Mouse (Mus musculus) limb, embryonic 12.5 days (tissue): ENCODE data around the gene Nim1k. TPM values are rescaled to one million over a fixed set of nuclear protein-coding genes. Genes with fewer than 3 reads are reported as not detected.
A peak's percentile ranks its signal among the peaks of the same experiment; 100 is the strongest.

Experiments
- ATAC-seq: fragments of 200-750 bp; cut with Nextera tagmentation; 2 replicates; pipeline ENCODE4 v1.8.0; 2017; ENCODE audit warnings: low read depth, moderate TSS enrichment; ENCODE audit not compliant: insufficient number of reproducible peaks, insufficient read depth, low FRiP score, low TSS enrichment
- H3K27ac ChIP-seq: fragments of 300-500 bp; sonication (generic); 2 replicates; pipeline ENCODE4 v1.5.1; 2016; ENCODE audit warnings: mild to moderate bottlenecking, moderate library complexity
- H3K27me3 ChIP-seq: fragments of 300-500 bp; sonication (generic); 2 replicates; pipeline ENCODE4 v1.6.1; 2016; ENCODE audit warnings: mild to moderate bottlenecking, moderate library complexity
- H3K36me3 ChIP-seq: fragments of 300-500 bp; sonication (generic); 2 replicates; pipeline ENCODE4 v1.6.1; 2016; ENCODE audit warnings: mild to moderate bottlenecking, moderate library complexity
- H3K4me1 ChIP-seq: fragments of 300-500 bp; sonication (generic); replicated peaks from 2 replicates; pipeline ENCODE4 v1.6.1; 2016
- H3K4me2 ChIP-seq: fragments of 300-500 bp; sonication (generic); 2 replicates; pipeline ENCODE4 v1.6.1; 2016; ENCODE audit warnings: mild to moderate bottlenecking, moderate library complexity
- H3K4me3 ChIP-seq: fragments of 300-500 bp; sonication (generic); replicated peaks from 2 replicates; pipeline ENCODE4 v1.5.1; 2016; ENCODE audit warnings: mild to moderate bottlenecking
- H3K9ac ChIP-seq: fragments of 300-500 bp; sonication (generic); replicated peaks from 2 replicates; pipeline ENCODE4 v1.6.1; 2016; ENCODE audit warnings: mild to moderate bottlenecking, moderate library complexity
- H3K9me3 ChIP-seq: fragments of 300-500 bp; sonication (generic); 2 replicates; pipeline ENCODE4 v1.6.1; 2016; ENCODE audit warnings: mild to moderate bottlenecking, moderate library complexity
- WGBS: fragments of 180-500 bp; shearing (Covaris S2); methylation state at CpG from one replicate; pipeline ENCODE4 v1.1.7; 2016; 5-methylcytosine and 5-hydroxymethylcytosine counted together
- polyA plus RNA-seq: library from polyadenylated mRNA; unstranded; fragments of >200 nt; fragmentation: Nextera tagmentation; extraction: Ambion mirVana; gene quantifications from 2 replicates; pipeline ENCODE4 v1.2.1, GENCODE M21; 2016

Gene Nim1k
- polyA plus RNA-seq, 1 experiment from 2014 or later = 1.6 TPM

- H3K4me1 ChIP-seq = peaks cover 21% of the 10 kb centered on the region
- H3K27ac ChIP-seq = peak overlapping the region; percentile 79; the same call in 1 of the 2 replicates
- no peaks in the 10 kb centered on the region for H3K36me3 ChIP-seq
- peak overlapping the region; percentile 71 for H3K9ac ChIP-seq
- peak; percentile 58 for ATAC-seq
- WGBS = 1% methylated on average over 16 of the region's 16 CpGs
- peak overlapping the region; percentile 91 for H3K4me2 ChIP-seq
- no peaks in the 10 kb centered on the region for H3K27me3 ChIP-seq
- no peaks in the 10 kb centered on the region for H3K9me3 ChIP-seq
- peak overlapping the region; percentile 60 for H3K4me3 ChIP-seq
Measured at GRCm38 (mm10) chr13:119755141-119755547, 538 bp downstream of the Nim1k start.

- WGBS = 38% methylated on average over 3 of the region's 3 CpGs
Measured at GRCm38 (mm10) chr13:119754635-119755020, 1.1 kb downstream of the Nim1k start.

GRCm38 (mm10) chr13:119753859-119754634, 1.6 kb downstream of the Nim1k start:
- no peak overlapping the region for H3K27ac ChIP-seq
- no peaks in the 10 kb centered on the region for H3K36me3 ChIP-seq
- WGBS = 58% methylated on average over 9 of the region's 9 CpGs
- H3K9me3 ChIP-seq = no peaks in the 10 kb centered on the region
- no peak overlapping the region for H3K9ac ChIP-seq
- H3K27me3 ChIP-seq = no peaks in the 10 kb centered on the region
- ATAC-seq = no peak
- H3K4me1 ChIP-seq = peaks cover 21% of the 10 kb centered on the region
- H3K4me3 ChIP-seq = no peak overlapping the region
- H3K4me2 ChIP-seq = no peak overlapping the region

More at GRCm38 (mm10) chr13:119754635-119755020, 1.1 kb downstream of the Nim1k start:
- ATAC-seq = no peak
- Histone ChIP-seq H3K4me3 (peak overlapping the region; percentile 60), H3K4me1 (peaks cover 21% of the 10 kb centered on the region), H3K4me2 (peak overlapping the region; percentile 91), H3K27me3 (no peaks in the 10 kb centered on the region), H3K9ac (no peak overlapping the region), H3K36me3 (no peaks in the 10 kb centered on the region), H3K27ac (no peak overlapping the region), H3K9me3 (no peaks in the 10 kb centered on the region)

GRCm38 (mm10) chr13:119746930-119747329, 8.8 kb downstream of the Nim1k start:
- Histone ChIP-seq H3K9me3 (no peaks in the 10 kb centered on the region), H3K9ac (no peak overlapping the region), H3K4me2 (no peak overlapping the region), H3K36me3 (no peaks in the 10 kb centered on the region), H3K27me3 (no peaks in the 10 kb centered on the region), H3K27ac (no peak overlapping the region), H3K4me1 (peaks cover 1% of the 10 kb centered on the region), H3K4me3 (no peak overlapping the region)
- 93% methylated on average over 4 of the region's 4 CpGs for WGBS
- ATAC-seq = no peak

- Histone ChIP-seq H3K4me2 (no peak overlapping the region), H3K4me3 (no peak overlapping the region), H3K36me3 (no peaks in the 10 kb centered on the region), H3K9me3 (no peaks in the 10 kb centered on the region), H3K27me3 (no peaks in the 10 kb centered on the region), H3K9ac (no peak overlapping the region), H3K4me1 (peaks cover 9% of the 10 kb centered on the region), H3K27ac (no peak overlapping the region)
- 81% methylated on average over 3 of the region's 3 CpGs for WGBS
- ATAC-seq = no peak
Measured at GRCm38 (mm10) chr13:119743470-119743869, 12.2 kb downstream of the Nim1k start.

GRCm38 (mm10) chr13:119742711-119743415, 12.8 kb downstream of the Nim1k start:
- peaks cover 9% of the 10 kb centered on the region for H3K4me1 ChIP-seq
- WGBS = 85% methylated on average over 6 of the region's 6 CpGs
- H3K4me3 ChIP-seq = no peak overlapping the region
- H3K27me3 ChIP-seq = no peaks in the 10 kb centered on the region
- H3K4me2 ChIP-seq = no peak overlapping the region
- no peak; the same call in 1 of the 2 replicates for ATAC-seq
- H3K27ac ChIP-seq = no peak overlapping the region
- H3K9ac ChIP-seq = no peak overlapping the region
- no peaks in the 10 kb centered on the region for H3K9me3 ChIP-seq
- H3K36me3 ChIP-seq = no peaks in the 10 kb centered on the region

GRCm38 (mm10) chr13:119741390-119742237, 14.1 kb downstream of the Nim1k start:
- no peak for ATAC-seq

GRCm38 (mm10) chr13:119731448-119731847, 24.2 kb downstream of the Nim1k start:
- no peak overlapping the region for H3K4me3 ChIP-seq
- no peak overlapping the region for H3K4me2 ChIP-seq
- WGBS = 34% methylated on average over 6 of the region's 6 CpGs
- H3K9me3 ChIP-seq = no peaks in the 10 kb centered on the region
- no peak for ATAC-seq
- H3K27me3 ChIP-seq = no peaks in the 10 kb centered on the region
- no peaks in the 10 kb centered on the region for H3K36me3 ChIP-seq
- no peak overlapping the region for H3K9ac ChIP-seq
- H3K4me1 ChIP-seq = 0 out of 2 replicates have a peak, but pooled peaks cover 3% of the 10 kb centered on the region
- H3K27ac ChIP-seq = no peak overlapping the region

More at GRCm38 (mm10) chr13:119741390-119742237, 14.1 kb downstream of the Nim1k start:
- WGBS = 6% methylated on average over 19 of the region's 19 CpGs
- Histone ChIP-seq H3K36me3 (no peaks in the 10 kb centered on the region), H3K9me3 (no peaks in the 10 kb centered on the region), H3K4me3 (peak overlapping the region; percentile 21), H3K4me2 (peak overlapping the region; percentile 52), H3K9ac (no peak overlapping the region), H3K4me1 (peaks cover 9% of the 10 kb centered on the region), H3K27ac (no peak overlapping the region), H3K27me3 (no peaks in the 10 kb centered on the region)

GRCm38 (mm10) chr13:119729406-119729805, 26.3 kb downstream of the Nim1k start:
- 90% methylated on average over 7 of the region's 7 CpGs for WGBS
- no peak overlapping the region for H3K27ac ChIP-seq
- H3K36me3 ChIP-seq = no peaks in the 10 kb centered on the region
- H3K9me3 ChIP-seq = no peaks in the 10 kb centered on the region
- no peaks in the 10 kb centered on the region for H3K27me3 ChIP-seq
- no peak for ATAC-seq
- 0 out of 2 replicates have a peak, but pooled peaks cover 3% of the 10 kb centered on the region for H3K4me1 ChIP-seq
- H3K4me3 ChIP-seq = no peak overlapping the region
- no peak overlapping the region for H3K4me2 ChIP-seq
- no peak overlapping the region for H3K9ac ChIP-seq

GRCm38 (mm10) chr13:119727608-119728387, 27.9 kb downstream of the Nim1k start:
- H3K4me2 ChIP-seq = no peak overlapping the region
- 74% methylated on average over 26 of the region's 26 CpGs for WGBS
- no peaks in the 10 kb centered on the region for H3K27me3 ChIP-seq
- no peaks in the 10 kb centered on the region for H3K36me3 ChIP-seq
- ATAC-seq = no peak
- H3K4me3 ChIP-seq = no peak overlapping the region
- H3K4me1 ChIP-seq = 0 out of 2 replicates have a peak, but pooled peaks cover 3% of the 10 kb centered on the region
- no peaks in the 10 kb centered on the region for H3K9me3 ChIP-seq
- no peak overlapping the region for H3K27ac ChIP-seq
- H3K9ac ChIP-seq = no peak overlapping the region
